Mouse (Mus musculus): ENCODE data around the gene Eif2ak4. TPM values are rescaled to one million over a fixed set of nuclear protein-coding genes. Genes with fewer than 3 reads are reported as not detected.

The Eif2ak4 gene
- polyA plus RNA-seq (2015; fragmentation: Nextera tagmentation; extraction: Ambion mirVana) = 4.9 and 5.0 TPM in 2 replicates

DNA sequence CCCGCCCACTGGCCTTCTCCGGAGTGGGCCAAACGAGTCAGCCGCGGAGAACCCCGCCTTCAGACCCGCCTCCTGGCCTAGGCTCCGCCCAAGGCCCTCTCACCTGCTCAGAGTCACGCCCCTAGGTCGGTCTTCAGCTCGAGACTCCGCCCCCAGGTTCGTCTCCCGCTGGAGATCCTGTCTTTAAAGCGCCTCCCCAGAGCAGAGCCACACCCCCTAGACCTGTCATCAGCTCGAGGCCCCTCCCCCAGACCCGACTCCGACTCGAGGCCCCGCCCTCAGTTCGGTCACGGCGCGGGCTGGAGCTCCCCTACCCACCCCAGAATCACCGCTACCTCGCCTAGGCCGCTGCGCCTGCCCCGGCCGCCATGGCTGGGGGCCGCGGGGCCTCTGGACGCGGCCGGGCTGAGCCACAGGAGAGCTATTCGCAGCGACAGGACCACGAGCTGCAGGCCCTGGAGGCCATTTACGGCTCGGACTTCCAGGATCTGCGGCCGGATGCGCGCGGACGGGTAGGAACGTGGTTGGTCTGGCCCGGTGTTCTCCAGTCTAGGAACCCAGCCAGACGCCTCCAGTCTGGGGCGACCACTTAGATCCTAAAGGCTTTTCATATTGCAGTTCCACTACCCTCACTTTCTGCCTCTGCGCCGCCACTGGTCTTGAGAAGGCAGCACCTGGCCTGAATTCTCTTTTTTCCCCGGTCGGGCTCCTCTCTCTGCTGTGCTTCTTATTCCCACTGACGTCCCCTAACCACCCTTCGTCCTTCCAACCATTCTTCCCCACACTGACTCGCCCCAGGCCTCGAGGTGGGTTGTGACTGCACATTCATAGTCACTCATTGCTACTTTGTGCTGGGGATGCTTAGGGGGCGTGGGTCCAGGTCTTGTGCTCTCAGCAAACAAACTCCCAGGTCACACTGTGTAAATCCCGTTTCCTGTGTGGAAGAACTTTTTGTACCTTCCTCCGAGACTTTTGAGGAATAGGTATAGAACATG lies at the start of gene Eif2ak4:
Gene Eif2ak4 (plus strand): TSS at position 278 of the 995 bp plus-strand sequence.
- Histone ChIP-seq H3K27ac (replicated peaks) (peak within 1 kb of the TSS; percentile 94), H3K36me3 (ENCODE audit: control insufficient read depth, insufficient read depth, low read length) (no peaks in the 10 kb centered on the region), H3K9ac (ENCODE audit: low read length) (peak within 1 kb of the TSS; percentile 89), H3K27me3 (ENCODE audit: control insufficient read depth, insufficient read depth, low read length) (no peaks in the 10 kb centered on the region), H3K4me3 (ENCODE audit: low read depth, low read length) (peak within 1 kb of the TSS; percentile 86), H3K4me1 (replicated peaks; ENCODE audit: control insufficient read depth, insufficient read depth) (no peaks in the 10 kb centered on the region; the same call in 1 of the 2 replicates), H3K9me3 (ENCODE audit: control insufficient read depth, low read length) (no peaks in the 10 kb centered on the region), H3K4me2 (replicated peaks; ENCODE audit: low read depth) (peak within 1 kb of the TSS; percentile 71)
- ATAC-seq (ENCODE audit: low FRiP score, low TSS enrichment) = peak; percentile 99
- under 1% methylated on average over 60 of the region's 61 CpGs for WGBS
- TF ChIP-seq EP300 (optimal IDR thresholded peaks at IDR 0.05) = no peak
- no peak; the same call in 1 of the 2 replicates for TF ChIP-seq CTCF (IDR thresholded peaks at IDR 0.05; ENCODE audit: low read depth)
- DNase-seq (ENCODE audit: low spot score) = peak; percentile 100

- TF ChIP-seq EP300 (optimal IDR thresholded peaks at IDR 0.05) = no peak
- TF ChIP-seq CTCF (IDR thresholded peaks at IDR 0.05; ENCODE audit: low read depth) = no peak
- H3K4me3 ChIP-seq (ENCODE audit: low read depth, low read length) = no peak overlapping the region
- no peak overlapping the region for H3K27ac ChIP-seq (replicated peaks)
- no peaks in the 10 kb centered on the region for H3K4me1 ChIP-seq (replicated peaks; ENCODE audit: control insufficient read depth, insufficient read depth)
- no peaks in the 10 kb centered on the region for H3K27me3 ChIP-seq (ENCODE audit: control insufficient read depth, insufficient read depth, low read length)
- no peaks in the 10 kb centered on the region for H3K9me3 ChIP-seq (ENCODE audit: control insufficient read depth, low read length)
- H3K9ac ChIP-seq (ENCODE audit: low read length) = no peak overlapping the region
- no peak for ATAC-seq (ENCODE audit: low FRiP score, low TSS enrichment)
- no peak overlapping the region for H3K4me2 ChIP-seq (replicated peaks; ENCODE audit: low read depth)
- no peaks in the 10 kb centered on the region for H3K36me3 ChIP-seq (ENCODE audit: control insufficient read depth, insufficient read depth, low read length)
- no peak for DNase-seq (ENCODE audit: low spot score)
- 73% methylated on average over 7 of the region's 7 CpGs for WGBS
Observed at GRCm38 (mm10) chr2:118341295-118341694, 47.1 kb upstream of the Eif2ak4 start.

DNA sequence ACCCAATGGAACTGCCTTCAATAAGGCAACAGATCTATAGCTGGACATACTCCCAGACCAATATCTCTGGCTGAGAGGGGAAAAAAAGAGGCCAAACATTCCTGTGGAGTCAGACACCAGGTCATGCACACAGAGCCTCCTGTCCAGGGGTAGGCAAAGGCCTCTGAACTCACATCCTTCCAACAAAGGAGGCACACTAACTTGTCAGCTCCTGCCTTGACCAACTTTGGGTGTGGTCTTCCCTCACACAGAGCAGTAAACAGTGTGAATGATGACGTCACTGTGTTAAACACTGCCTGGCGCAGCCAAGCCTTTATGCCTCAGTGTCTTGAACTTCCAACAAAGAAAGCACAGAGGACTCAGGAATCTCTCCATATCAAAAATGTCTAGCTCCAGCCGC lies 44.5 kb upstream of the Eif2ak4 start:
- DNase-seq (ENCODE audit: low spot score) (peak; percentile 20), ATAC-seq (ENCODE audit: low FRiP score, low TSS enrichment) (peak; percentile 92)
- no peak overlapping the region for H3K4me2 ChIP-seq (replicated peaks; ENCODE audit: low read depth)
- no peaks in the 10 kb centered on the region for H3K9me3 ChIP-seq (ENCODE audit: control insufficient read depth, low read length)
- H3K4me3 ChIP-seq (ENCODE audit: low read depth, low read length) = no peak overlapping the region
- WGBS = 43% methylated on average over 3 of the region's 3 CpGs
- H3K27me3 ChIP-seq (ENCODE audit: control insufficient read depth, insufficient read depth, low read length) = no peaks in the 10 kb centered on the region
- no peaks in the 10 kb centered on the region for H3K4me1 ChIP-seq (replicated peaks; ENCODE audit: control insufficient read depth, insufficient read depth)
- TF ChIP-seq CTCF (IDR thresholded peaks at IDR 0.05; ENCODE audit: low read depth) = no peak
- no peak for TF ChIP-seq EP300 (optimal IDR thresholded peaks at IDR 0.05)
- H3K36me3 ChIP-seq (ENCODE audit: control insufficient read depth, insufficient read depth, low read length) = no peaks in the 10 kb centered on the region
- no peak overlapping the region for H3K9ac ChIP-seq (ENCODE audit: low read length)
- no peak overlapping the region for H3K27ac ChIP-seq (replicated peaks)

DNA sequence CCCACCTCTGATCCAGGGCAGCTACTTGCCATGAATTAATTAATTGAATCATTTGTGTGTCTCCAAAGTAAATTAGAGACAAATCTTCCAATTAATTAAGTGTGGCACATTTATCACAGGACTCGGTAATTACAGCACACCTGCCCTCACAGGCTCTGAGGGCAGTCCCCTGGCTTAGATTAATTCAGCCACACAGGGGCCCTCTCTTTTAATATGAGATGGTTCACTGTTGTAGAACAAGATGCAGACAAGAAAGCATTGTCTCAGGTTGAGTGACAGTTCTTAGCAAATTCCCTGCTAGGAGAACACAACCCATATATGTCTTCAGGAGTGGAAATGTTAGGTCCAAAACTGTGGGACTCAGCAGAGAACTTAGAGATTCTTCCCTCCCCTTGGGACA lies 42.9 kb upstream of the Eif2ak4 start:
- DNase-seq (ENCODE audit: low spot score) = no peak
- Histone ChIP-seq H3K4me3 (ENCODE audit: low read depth, low read length) (no peak overlapping the region), H3K27ac (replicated peaks) (no peak overlapping the region), H3K4me1 (replicated peaks; ENCODE audit: control insufficient read depth, insufficient read depth) (no peaks in the 10 kb centered on the region), H3K36me3 (ENCODE audit: control insufficient read depth, insufficient read depth, low read length) (no peaks in the 10 kb centered on the region), H3K9ac (ENCODE audit: low read length) (no peak overlapping the region), H3K27me3 (ENCODE audit: control insufficient read depth, insufficient read depth, low read length) (no peaks in the 10 kb centered on the region), H3K9me3 (ENCODE audit: control insufficient read depth, low read length) (no peaks in the 10 kb centered on the region), H3K4me2 (replicated peaks; ENCODE audit: low read depth) (no peak overlapping the region)
- no peak for ATAC-seq (ENCODE audit: low FRiP score, low TSS enrichment)
- TF ChIP-seq EP300 (optimal IDR thresholded peaks at IDR 0.05) = no peak
- TF ChIP-seq CTCF (IDR thresholded peaks at IDR 0.05; ENCODE audit: low read depth) = no peak
- 45% methylated on average over 1 of the region's 1 CpGs for WGBS

DNA sequence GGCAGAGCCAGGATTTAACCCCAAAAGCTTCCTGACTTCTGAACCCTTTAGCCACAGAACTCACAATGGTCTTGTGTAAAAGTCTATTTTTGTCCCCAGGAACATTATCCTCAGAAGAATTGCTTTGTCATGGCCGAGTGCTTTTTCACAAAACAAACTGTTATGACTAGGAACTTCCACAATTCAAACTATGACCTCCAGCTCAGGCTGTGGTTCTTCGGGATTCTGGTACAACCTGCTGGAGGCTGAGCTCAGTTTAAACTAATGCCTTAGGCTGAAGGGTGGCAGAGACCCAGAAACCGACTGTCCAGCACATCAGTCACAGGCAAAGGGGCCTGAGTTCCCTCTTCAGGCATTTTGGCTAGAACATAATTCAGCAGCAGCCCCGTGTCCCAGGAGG lies 34.9 kb upstream of the Eif2ak4 start:
- Histone ChIP-seq H3K9ac (ENCODE audit: low read length) (no peak overlapping the region), H3K4me1 (replicated peaks; ENCODE audit: control insufficient read depth, insufficient read depth) (no peaks in the 10 kb centered on the region), H3K4me2 (replicated peaks; ENCODE audit: low read depth) (no peak overlapping the region), H3K4me3 (ENCODE audit: low read depth, low read length) (no peak overlapping the region), H3K36me3 (ENCODE audit: control insufficient read depth, insufficient read depth, low read length) (no peaks in the 10 kb centered on the region), H3K27ac (replicated peaks) (no peak overlapping the region), H3K27me3 (ENCODE audit: control insufficient read depth, insufficient read depth, low read length) (no peaks in the 10 kb centered on the region), H3K9me3 (ENCODE audit: control insufficient read depth, low read length) (no peaks in the 10 kb centered on the region)
- ATAC-seq (ENCODE audit: low FRiP score, low TSS enrichment) (no peak), DNase-seq (ENCODE audit: low spot score) (no peak)
- TF ChIP-seq EP300 (optimal IDR thresholded peaks at IDR 0.05) (no peak), CTCF (IDR thresholded peaks at IDR 0.05; ENCODE audit: low read depth) (no peak)
- WGBS = 35% methylated on average over 4 of the region's 4 CpGs

GRCm38 (mm10) chr2:118353916-118354403 lies 34.5 kb upstream of the Eif2ak4 start:
- Histone ChIP-seq H3K4me1 (replicated peaks; ENCODE audit: control insufficient read depth, insufficient read depth) (no peaks in the 10 kb centered on the region), H3K4me2 (replicated peaks; ENCODE audit: low read depth) (no peak overlapping the region), H3K9me3 (ENCODE audit: control insufficient read depth, low read length) (no peaks in the 10 kb centered on the region), H3K36me3 (ENCODE audit: control insufficient read depth, insufficient read depth, low read length) (no peaks in the 10 kb centered on the region), H3K4me3 (ENCODE audit: low read depth, low read length) (no peak overlapping the region), H3K27ac (replicated peaks) (no peak overlapping the region), H3K27me3 (ENCODE audit: control insufficient read depth, insufficient read depth, low read length) (no peaks in the 10 kb centered on the region), H3K9ac (ENCODE audit: low read length) (no peak overlapping the region)
- ATAC-seq (ENCODE audit: low FRiP score, low TSS enrichment) (no peak), DNase-seq (ENCODE audit: low spot score) (no peak)
- TF ChIP-seq EP300 (optimal IDR thresholded peaks at IDR 0.05) (no peak), CTCF (IDR thresholded peaks at IDR 0.05; ENCODE audit: low read depth) (0 out of 2 replicates have a peak, but pooled peaks have one; percentile 7)
- 66% methylated on average over 4 of the region's 4 CpGs for WGBS
